Mouse (Mus musculus): ENCODE data around the gene Cped1.

Gene Cped1

DNA sequence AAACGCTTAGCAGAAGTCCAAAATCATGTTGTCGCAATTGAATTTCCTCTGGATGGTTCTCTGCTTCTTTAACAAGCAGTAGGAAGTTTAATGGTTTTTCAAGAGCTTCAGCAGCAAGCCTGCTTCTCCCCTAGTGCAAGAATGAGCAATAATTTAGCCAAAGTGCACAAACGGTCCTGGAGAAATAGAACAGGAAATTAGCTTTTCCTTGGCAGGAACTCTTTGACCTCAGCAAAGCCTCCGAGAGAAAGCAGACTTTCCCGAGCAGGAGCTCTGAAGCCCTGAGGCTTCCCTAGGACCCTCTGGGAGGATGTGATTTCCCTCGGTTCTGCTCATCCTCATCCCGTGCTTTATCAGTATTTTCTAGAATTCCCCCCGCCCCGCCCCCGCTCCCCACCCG is 13.3 kb downstream of the Cped1 start:
- DNase-seq (ENCODE audit: inconsistent age in 2 of 2, low spot score in 1 of 2) = peak in 1 of 2 experiments; percentile 49

DNA sequence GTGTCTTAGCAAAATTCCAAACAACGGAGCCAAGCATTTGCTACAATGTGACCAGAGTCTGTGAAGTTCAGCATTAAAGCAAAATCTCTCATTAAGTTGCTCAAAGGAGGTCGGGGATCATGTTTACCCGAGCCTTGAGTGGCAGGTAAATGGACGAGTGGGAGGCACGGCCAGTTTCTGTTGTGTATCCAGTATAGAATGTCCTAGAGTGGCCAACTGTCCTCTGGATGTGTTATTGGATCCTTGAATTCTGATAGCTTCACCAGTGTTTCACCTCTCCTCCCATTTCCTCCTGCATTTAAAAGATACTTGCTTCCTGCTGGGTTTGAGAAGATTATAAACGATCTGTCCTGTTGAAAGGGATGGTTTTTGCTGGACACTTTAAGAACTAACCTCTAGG is 14.4 kb downstream of the Cped1 start:
- DNase-seq (ENCODE audit: inconsistent age in 2 of 2, low spot score in 1 of 2) = no peak

DNA sequence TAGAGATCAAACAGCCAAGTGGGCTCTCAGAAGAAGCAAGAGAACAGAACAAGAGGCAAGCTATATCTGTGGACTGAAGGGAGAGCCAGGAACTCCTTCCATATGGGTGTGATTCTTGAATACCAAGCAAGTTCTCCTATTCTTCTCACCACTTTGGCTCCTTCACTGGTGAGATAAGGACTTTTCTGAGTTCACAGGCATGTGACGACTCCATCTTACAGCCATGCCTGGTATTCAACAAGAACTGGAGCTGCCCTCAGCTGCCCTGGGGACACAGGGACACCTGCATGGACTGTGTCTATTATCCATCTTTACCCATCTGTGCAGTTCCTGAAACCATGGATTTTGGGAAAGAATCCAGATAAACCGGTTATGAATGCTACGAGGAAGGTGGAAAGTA is 15.2 kb downstream of the Cped1 start:
- DNase-seq (ENCODE audit: inconsistent age in 2 of 2, low spot score in 1 of 2) = no peak

- peak; percentile 46 to 71 for DNase-seq (ENCODE audit: inconsistent age in 2 of 2, low spot score in 1 of 2)
These were observed 15.7 kb downstream of the Cped1 start for GRCm38 (mm10) chr6:22001284-22001916.

GRCm38 (mm10) chr6:22002521-22003199 is 16.9 kb downstream of the Cped1 start:
- DNase-seq (ENCODE audit: inconsistent age in 2 of 2, low spot score in 1 of 2) = no peak

GRCm38 (mm10) chr6:22003200-22003587 is 17.5 kb downstream of the Cped1 start:
- DNase-seq (ENCODE audit: inconsistent age in 2 of 2, low spot score in 1 of 2) = no peak

DNA sequence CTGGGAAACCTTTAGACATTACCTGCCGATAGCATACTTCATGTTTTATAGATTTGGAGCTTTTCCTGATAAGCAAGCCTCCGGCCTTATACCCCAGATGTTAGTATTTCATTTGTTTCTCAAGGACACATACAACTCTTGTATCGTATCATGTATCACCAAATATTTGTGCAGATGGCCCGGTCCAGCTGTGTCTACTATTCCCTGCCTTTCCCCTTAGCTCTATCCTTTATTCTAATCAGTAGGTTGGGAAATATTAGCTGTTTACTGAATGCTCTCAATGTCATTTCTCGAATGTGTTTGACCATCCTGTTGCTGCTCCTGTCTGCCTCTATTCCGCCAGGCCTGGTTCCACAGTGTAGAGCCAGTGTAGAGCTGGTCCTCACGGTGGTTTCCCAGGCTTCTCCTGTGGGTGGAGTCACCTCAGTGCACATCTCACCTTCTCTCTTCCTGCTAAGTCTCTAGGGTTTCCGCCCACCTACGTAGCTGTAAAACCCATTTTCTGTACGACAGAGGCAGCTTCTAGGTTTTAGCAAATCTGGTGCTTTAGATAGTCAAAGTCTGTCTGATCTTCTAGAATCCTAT is 18.3 kb downstream of the Cped1 start:
- no peak for DNase-seq (ENCODE audit: inconsistent age in 2 of 2, low spot score in 1 of 2)

DNA sequence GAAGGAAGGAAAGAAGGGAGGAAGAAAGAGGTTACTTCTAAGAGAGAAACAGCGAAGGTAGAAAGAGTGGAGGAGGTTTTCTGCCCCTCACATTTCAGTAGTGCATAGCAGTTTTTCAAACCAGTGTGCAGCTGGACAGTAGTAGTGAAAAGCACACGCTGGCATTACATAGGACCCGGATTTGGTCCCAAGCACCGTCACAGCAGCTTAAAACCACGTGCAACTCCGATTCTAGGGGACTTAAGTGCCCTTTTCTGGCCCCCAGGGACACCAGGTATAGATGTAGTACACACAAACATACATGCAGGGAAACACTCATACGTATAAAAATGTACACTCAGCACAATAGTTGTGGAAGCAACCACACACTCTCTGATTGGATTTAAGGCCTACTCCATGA is 22.6 kb downstream of the Cped1 start:
- DNase-seq (ENCODE audit: inconsistent age in 2 of 2, low spot score in 1 of 2) = no peak

DNA sequence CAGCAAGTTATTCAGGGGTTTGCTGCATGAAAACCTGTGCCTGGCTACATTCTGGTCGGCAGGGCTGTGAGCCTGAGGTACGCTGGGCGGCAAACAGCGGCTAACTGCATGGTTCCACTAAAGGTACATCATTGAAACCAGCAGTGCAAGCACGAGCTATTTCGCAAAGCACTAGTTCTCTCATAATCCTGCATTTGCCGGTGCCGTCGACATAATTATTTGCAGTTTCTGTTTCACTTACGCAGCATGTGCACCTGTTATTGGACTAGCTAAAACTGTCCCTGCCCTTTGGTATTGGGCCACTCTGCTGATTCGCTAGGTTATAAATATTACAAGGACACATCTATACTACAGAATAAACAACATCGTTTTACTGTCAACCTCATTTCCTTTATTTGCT is 24.5 kb downstream of the Cped1 start:
- no peak for DNase-seq (ENCODE audit: inconsistent age in 2 of 2, low spot score in 1 of 2)

DNA sequence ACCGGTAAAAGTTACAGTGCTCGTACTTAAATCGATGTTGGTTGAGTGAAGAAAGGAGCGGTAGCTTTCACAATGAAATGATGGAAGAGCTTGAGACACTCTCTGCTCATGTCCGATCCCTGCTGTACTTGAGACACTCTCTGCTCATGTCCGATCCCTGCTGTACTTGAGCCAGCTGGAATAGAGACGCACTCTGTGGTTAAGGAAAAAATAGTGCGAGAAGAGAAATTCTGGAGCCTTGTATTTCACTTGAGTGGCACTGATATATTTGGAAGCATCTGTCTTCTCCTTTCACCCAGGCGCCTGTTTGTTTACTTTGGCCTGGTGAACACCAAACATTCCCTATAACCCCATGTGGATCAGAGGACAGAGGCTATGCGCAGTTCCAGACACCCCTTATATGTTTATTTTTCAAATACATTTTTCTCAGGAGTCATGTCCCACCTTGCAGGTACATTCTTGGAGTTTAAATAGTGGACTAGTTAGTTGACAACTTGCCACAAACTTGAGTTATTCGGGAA is 25.1 kb downstream of the Cped1 start:
- DNase-seq (ENCODE audit: inconsistent age in 2 of 2, low spot score in 1 of 2) = peak in 1 of 2 experiments; percentile 45

DNA sequence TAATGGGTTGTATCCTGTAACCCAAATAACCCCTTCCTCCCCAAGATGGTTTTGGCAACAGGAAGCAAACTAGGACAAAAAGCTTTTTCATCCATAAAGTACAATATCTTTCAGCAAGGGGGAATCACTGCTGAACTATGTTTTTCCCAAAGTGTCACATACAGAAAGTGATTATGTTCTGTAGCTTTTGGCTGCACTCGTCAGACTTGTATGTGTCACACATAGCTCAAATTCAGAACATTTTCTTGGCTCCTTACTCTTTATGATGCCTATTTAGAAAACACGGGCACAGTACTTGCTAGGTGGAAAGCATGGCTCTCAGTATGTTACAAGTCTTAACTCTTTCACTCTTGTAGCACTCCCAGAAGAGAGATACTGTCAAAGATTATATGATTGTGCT is 25.8 kb downstream of the Cped1 start:
- DNase-seq (ENCODE audit: inconsistent age in 2 of 2, low spot score in 1 of 2) = no peak

GRCm38 (mm10) chr6:22012099-22012498 is 26.4 kb downstream of the Cped1 start:
- peak in 1 of 2 experiments; percentile 81 for DNase-seq (ENCODE audit: inconsistent age in 2 of 2, low spot score in 1 of 2)

- no peak for DNase-seq (ENCODE audit: inconsistent age in 2 of 2, low spot score in 1 of 2)
These were observed 26.8 kb downstream of the Cped1 start for GRCm38 (mm10) chr6:22012501-22012900.

DNA sequence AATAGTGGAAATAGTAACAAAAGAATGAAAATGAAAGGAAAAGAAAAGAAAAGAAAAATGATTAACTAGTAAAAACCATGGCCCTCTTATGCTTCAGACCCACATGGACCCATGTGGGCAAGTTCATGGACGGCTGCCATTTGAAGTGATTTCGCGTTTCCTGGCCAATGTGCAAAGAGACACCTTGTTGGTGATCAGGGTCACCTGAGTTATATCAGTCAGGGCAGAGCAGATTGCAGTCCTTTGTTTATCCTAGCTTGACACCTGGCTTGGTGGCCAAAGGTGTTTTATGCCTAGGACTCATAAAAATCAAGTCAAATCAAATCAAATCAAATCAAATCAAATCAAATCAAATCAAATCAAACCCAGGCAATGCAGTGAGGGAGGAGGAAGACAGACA is 27.7 kb downstream of the Cped1 start:
- DNase-seq (ENCODE audit: inconsistent age in 2 of 2, low spot score in 1 of 2) = no peak

DNA sequence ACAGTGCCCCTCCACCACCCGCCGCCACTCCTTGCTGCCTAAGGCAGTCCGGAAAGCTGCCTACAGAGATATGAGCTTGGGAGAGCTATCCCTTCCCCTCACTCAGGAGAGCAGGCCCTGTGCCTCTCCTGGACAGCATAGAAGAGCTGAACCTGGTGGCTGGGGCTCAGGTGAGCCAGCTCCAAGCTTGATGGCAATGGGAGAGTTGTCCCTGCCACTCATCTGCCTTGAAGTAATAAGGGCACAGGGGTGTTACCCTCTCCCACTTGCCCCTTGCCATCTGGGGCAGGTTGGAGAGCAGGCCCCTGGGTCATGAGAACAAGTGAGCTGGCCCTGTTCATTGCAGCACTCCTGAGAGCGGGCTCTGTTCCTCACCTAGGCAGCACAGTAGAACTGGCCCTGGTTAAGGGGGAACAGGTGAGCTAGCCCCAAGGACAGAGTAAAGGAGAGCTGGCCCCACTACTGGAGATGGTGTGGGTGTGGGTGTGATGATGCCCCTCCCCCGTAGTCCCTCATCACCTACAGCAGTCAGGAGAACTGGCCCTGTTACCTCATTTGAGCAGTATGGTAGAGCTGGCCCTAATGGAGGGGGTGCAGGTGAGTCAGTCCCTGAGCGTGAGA is 28.7 kb downstream of the Cped1 start:
- DNase-seq (ENCODE audit: inconsistent age in 2 of 2, low spot score in 1 of 2) = no peak

DNA sequence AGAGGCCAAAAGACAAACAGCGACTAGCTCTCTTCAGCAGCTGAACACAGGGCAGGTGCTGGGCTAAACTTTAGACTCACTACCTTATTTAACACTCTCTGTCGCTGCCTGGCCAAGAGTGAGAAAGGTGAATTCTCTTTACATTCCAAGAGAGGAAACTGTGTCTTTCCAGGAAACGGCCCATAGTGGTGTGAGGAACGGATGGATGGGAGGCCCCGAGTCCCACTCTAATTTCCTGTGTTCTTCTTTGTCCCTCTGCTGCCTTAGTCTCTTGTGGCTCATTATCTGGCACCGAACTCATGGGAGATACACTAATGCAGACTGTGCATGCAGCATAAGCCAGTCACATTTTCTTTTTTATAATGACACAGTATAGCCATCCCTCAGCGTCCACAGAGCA is 31.9 kb downstream of the Cped1 start:
- no peak for DNase-seq (ENCODE audit: inconsistent age in 2 of 2, low spot score in 1 of 2)

- no peak for DNase-seq (ENCODE audit: inconsistent age in 2 of 2, low spot score in 1 of 2)
These were observed 33.2 kb downstream of the Cped1 start for GRCm38 (mm10) chr6:22018768-22019445.

DNA sequence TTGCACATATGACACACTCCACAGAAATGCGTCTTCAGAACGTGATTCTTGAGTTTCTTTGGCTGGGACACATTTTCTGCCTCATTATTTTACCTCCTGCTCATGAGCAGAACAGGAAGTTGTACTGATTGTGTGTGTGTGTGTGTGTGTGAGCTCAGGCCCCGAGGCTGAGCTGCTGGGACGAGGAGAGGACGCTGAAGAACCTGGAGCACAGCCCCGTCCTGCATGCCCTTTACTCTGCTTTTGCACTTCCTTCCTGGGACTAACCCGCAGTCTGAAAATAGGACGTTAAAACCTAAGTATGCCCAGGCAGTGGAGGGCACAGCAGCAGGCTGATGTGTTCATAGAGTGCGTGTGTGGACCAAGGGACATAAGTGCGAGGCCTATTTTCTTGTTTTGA is 33.9 kb downstream of the Cped1 start:
- DNase-seq (ENCODE audit: inconsistent age in 2 of 2, low spot score in 1 of 2) = no peak

DNA sequence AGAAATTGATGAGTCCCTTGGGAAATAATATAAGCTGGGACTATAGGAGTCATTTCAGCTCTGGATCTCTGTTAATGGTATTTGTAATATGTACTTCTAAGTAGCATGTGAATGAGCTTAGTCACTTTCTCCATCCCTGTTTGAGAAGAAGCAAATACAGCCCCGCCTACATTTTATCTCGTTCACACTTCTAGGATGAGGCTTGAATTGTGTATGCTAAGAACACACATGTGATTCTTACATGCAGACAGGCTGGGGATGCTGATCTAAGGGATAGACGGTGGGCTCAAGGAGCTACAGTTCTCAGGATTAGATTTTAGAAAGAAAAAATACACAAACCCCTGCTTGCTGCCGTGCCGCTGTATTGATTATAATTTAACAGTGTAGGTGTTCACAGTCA is 35.0 kb downstream of the Cped1 start:
- DNase-seq (ENCODE audit: inconsistent age in 2 of 2, low spot score in 1 of 2) = no peak

DNA sequence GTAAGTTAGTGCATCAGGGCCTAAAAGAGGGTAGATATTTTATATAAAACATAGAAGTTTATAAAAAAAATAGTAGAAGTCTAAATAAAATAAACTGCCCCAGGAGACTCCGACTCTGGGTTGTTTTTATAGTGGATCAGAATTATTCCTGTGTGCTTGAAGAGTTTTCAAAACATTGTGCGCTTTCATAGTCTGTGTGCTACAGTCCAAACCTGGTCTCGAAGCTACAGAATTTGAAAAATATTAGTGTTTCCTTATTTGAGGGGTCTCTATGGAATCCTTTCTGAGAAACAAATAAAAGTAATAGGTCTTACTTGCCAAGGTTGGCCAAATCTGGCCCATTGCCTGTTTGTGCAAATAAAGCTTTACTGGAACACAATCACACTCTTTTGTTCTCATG is 35.6 kb downstream of the Cped1 start:
- DNase-seq (ENCODE audit: inconsistent age in 2 of 2, low spot score in 1 of 2) = no peak

GRCm38 (mm10) chr6:22024168-22024567 is 38.5 kb downstream of the Cped1 start:
- DNase-seq (ENCODE audit: inconsistent age in 2 of 2, low spot score in 1 of 2) = no peak
